Mouse (Mus musculus): ENCODE data around the gene Zfp626. TPM values are rescaled to one million over a fixed set of nuclear protein-coding genes. Genes with fewer than 3 reads are reported as not detected.
"Not testable (repeated sequence)": the region's sequence is repeated elsewhere in the genome, so short reads cannot be mapped to it uniquely, and the experiment has no call there.

The Zfp626 gene
- 1 to 10 TPM; 7.9 to 9.0 TPM for total RNA-seq (2021)
- long read RNA-seq, experiment 1, partial matches to known transcripts = 0 of 1 reads
- long read RNA-seq, experiment 1, other reads (novel, unspliced or antisense) = 1 of 1 reads
- long read RNA-seq, experiment 2 = 0 reads

DNA sequence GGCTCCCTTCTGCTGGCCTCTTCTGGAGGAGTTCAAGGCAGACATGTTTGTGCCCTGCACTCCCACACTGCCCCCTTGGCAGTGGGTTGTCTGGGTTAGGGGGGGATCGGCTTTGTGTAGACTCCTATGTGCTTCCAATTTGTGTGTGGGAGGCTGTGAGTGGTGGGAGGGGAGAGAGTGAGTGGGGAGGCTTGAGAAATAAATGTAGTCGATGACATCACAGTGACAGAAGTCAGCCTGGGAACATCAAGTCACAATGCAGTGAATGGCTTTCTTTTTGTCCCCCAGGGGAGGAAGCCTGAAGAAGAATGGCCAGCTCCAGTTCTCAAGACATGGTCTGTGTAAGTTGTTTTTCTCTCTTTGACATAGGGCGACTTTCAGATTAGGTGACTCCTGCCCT, at the start of gene Zfp626:
Gene Zfp626 (plus strand): TSS at position 301 of the 400 bp plus-strand sequence.
- DNase-seq (ENCODE audit: low spot score in 2 of 2) = not testable (repeated sequence)

DNA sequence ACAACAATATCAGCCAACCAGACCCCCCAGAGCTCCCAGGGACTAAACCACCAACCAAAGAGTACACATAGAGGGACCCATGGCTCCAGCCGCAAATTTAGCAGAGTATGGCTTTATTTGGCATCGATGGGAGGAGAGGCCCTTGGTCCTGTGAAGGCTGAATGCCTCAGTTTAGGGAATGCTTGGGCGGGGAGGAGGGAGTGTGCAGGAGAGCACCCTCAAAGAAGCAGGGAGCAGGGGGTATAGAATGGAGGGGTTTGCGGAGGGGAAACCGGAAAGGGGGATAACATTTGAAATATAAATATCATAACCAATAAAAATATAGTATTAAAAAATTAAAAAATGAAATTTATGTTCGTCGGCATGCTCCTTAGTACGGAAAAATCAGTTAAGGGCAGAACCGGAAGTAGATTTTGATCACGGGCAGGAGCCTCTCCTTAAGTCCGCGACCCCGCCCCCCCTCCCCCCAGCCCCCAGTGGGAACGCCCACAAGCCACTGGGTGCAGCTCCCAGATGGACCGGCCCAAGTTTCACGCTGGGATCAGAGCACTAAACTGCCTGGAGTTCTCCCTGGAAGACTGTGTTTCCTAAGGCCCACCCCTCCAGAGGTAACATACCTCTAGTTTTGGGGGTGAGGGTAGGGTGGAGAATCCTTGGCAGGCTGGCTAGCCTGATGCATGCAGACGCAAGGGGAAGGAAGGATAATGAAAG, 41.7 kb upstream of the Zfp626 start:
- DNase-seq (ENCODE audit: low spot score in 2 of 2) = no peak

DNA sequence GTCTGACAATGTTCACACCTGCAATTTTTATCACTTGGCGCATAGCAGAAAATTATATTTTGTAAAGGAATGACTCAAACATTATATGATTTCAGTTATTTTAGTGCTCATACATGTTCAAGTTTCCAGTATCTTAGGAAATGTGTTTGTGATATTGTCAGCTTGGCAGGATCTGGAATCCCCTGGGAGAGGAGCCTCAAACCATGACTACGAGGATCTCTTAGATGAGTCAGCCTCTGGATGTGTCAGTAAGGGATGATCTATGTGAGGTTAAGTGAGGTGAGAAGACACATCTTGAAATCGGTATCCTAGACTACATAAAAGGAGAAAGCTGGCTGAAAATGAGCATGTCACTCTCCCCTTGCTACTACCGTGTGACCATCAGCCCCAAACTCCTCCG, 17.7 kb upstream of the Zfp626 start:
- no peak for DNase-seq (ENCODE audit: low spot score in 2 of 2)

DNA sequence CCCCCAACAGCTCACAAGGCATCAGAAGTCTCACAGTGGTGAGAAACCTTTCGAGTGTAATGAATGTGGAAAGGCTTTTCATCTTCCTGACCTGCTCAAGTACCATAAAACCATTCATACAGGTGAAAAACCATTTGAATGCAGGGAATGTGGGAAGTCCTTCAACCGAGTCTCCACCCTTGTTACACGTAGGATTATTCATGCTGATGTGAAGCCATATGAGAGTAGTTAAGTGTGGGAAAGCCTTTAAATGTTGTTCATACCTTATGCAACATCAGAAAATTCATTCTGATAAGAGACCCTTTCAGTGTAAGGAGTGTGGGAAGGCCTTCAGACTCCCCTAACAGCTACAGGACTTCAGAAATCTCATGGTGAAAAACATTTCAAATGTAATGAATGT, 13.1 kb upstream of the Zfp626 start:
- DNase-seq (ENCODE audit: low spot score in 2 of 2) = not testable (repeated sequence)

DNA sequence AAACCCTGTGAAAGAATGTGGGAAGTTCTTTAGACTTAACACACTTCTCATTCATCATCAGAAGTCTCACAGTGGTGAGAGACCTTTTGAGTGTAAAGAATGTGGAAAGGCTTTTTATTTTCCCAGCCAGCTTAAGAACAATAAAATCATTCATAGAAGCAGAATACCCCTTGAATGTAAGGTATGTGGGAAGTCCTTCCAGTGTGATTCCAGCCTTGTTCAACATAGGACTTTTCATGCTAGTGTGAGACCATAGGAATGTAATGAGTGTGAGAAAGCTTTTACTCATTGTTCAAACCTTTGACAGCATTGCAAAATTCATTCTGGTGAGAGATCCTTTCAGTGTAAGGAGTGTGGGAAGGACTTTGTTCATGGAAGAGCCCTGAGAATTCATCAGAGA, 12.4 kb upstream of the Zfp626 start:
- DNase-seq (ENCODE audit: low spot score in 2 of 2) = no peak

DNA sequence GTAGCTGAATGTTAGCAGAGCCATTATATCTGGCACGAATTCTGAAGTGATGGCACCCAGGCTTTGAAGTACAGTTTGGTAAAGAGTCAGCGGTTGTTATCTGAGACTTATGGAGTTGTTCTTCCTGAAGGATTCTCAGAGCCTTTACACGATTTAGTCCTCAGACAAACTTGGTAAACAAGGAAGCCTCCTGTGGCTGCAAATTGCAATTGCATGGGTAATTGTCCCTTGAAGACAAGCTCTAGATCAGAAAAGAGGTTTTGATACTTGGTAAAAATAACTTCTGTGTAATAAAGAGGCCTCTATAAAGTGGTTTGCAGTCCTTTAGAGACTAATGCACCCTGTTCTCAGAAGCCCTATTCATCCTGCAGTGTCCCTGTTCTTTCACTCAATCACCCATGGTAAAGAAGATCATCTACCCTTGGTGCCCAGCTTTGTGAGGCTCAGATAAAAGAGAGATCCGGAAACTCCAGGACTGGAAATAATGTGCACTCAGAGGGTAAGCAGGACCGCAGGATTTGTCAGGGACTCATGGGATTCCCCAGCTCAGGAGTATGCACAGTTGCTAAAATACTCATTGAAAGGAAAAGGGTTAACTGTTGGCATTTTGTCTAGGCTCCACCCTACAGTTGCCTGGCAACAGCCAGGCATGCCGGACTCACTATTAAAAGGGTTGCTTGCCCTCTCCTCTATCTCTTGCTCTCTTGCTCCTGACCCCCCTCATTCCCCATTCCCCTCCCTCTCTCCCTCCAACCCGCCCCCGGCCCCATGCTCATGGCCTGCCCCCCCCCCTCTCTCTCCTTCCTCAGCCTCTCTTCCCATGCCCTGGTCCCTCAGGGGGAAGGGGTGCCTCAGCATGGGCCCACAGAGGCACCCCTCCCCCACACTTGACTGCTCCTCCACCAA, 8.8 kb upstream of the Zfp626 start:
- no peak for DNase-seq (ENCODE audit: low spot score in 2 of 2)

DNA sequence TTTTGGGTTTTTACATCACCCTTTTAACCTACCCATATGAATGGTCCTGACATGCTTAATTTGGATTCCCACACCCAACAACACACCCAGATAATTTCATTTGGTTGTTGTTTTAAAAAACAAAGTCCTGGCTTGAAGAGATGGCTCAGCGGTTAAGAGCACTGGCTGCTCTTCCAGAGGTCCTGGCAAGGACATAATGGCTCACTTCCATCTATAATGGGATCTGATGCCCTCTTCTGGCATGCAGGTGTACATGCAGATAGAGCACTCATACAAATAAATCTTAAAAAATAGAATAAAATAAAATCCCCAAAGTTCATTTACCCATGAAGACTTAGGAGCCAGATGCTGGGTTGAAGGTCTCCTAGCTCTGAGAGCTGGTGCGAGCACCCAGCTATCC, 5.9 kb upstream of the Zfp626 start:
- DNase-seq (ENCODE audit: low spot score in 2 of 2) = no peak

DNA sequence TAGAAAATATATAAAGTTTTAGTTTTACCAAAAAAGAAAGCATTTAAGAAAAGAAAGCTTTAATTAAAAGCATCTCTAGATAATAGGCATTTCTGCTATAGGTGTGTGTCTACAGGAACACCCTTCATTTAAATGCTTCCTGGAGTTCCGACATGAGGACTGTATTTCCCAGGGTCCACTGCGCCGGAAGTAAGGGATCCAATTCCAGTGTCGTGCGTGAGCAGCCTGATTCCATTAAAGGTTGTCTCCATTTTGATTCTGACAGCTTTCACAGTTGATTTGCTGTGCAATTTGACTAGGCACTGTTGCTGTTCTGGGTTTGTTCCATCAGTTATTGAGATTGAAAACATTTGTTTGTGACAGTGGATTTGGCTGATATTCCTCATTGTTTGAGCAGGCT, 4.0 kb upstream of the Zfp626 start:
- DNase-seq (ENCODE audit: low spot score in 2 of 2) = no peak

DNA sequence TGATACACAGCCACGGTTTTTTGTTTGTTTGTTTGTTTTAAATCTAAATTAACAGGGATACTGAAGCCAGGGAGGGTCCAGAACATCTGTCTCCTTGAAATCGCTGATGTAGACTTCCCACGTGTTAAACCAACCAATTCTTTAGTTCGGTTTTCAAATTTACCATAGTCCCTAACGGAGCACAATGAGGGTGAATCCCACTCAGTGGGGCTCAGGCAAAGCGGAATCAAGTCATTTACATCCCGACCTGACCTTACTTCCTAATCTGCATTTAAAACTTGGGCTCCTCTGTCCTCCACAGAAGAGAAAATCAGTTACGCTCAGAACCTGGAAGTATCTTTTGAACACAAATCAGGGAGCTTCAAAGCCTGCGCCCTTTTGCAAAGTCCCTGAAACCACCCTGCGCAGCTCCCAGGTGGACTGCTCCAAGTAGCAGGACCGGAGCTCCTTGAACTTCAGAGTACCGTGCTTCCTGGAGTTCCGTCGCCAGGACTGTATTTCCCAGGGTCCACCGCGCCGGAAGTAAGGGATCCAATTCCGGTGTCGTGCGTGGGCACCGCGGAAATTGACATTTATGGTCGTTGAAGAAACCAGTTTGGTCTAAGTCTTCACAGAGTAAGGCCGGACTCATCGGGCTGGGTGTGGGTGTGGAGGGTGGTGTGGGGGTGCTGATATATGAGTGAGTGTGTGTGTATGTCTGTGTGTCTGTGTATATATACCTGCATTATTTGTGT, 2.5 kb upstream of the Zfp626 start:
- DNase-seq (ENCODE audit: low spot score in 2 of 2) = peak; percentile 76 to 79

DNA sequence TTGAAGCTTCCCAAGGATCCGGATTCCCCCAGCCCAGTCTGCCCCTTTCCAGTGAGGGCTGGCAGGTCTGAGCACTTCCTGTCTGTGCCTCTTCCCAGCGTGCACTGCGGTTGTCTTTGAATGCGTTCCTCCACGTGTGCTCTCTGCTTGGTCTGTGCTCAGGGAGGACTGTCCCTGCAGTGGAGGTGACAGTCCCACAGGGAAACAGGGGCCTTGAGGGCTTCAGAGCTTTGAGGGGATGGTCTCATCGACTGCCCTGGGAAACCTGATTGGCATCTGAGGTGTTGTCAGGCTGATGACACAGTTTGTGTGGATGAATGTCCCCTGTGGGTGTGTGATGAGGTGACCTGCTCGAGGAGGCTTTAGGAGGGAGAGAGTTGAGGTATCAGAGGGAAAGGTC, 309 bp downstream of the Zfp626 start:
- DNase-seq (ENCODE audit: low spot score in 2 of 2) = not testable (repeated sequence)

DNA sequence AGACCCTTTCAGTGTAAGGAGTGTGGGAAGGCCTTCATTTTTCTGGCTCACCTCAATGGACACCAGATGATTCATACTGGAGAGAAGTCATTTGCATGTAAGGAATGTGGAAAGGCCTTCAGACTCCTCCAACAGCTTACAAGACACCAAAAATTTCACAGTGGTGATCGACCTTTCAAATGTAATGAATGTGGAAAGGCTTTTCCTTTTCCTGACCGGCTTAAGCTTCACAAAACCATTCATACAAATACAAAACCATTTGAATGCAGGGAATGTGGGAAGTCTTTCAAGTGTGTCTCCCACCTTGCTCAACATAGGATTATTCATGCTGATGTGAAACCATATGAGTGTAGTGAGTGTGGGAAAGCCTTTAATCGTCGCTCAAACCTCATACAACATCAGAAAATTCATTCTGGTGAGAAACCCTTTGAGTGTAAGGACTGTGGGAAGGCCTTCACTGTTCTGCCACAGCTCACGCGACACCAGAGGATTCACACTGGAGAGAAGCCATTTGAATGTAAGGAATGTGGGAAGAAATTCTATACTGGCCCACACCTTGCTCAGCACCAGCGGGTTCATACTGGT, 11.6 kb downstream of the Zfp626 start:
- no peak for DNase-seq (ENCODE audit: low spot score in 2 of 2)

DNA sequence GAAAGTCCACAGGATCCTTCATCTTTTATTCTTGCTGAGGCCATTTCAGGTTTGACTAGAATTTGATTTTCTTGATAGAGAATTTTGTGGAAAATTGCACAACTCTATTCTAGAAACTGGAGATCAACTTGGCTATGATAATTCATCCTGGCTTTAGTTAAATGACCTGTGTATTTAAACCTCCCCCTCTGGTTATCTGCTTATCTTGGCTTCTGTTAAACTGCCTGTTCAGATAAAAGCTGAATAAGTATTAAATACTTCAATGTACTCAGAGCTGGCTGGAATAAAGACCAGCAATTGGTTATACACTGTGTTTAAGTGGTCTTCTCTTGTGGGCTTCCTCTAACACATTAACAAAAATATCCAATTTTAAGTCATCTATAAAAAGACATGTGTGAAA, 15.6 kb downstream of the Zfp626 start:
- no peak for DNase-seq (ENCODE audit: low spot score in 2 of 2)

DNA sequence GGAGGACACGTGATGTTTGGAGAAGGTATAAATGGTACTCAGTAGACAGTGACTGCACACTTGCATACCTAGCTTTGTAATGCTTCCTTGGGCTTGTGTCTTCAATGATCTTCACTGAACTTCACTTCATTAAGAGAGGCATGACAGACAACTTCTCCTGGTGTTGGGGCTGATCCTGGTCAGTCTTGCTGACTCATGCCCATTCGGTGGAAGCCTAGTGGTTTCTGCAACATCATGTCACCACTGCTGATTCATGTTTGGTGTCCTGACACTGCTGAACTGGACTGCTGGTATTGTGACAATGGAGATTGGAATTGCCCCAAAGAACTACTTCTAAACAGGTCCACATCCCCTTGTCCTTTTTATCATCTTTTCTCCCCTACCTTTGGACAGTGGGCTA, 27.1 kb downstream of the Zfp626 start:
- DNase-seq (ENCODE audit: low spot score in 2 of 2) = no peak

DNA sequence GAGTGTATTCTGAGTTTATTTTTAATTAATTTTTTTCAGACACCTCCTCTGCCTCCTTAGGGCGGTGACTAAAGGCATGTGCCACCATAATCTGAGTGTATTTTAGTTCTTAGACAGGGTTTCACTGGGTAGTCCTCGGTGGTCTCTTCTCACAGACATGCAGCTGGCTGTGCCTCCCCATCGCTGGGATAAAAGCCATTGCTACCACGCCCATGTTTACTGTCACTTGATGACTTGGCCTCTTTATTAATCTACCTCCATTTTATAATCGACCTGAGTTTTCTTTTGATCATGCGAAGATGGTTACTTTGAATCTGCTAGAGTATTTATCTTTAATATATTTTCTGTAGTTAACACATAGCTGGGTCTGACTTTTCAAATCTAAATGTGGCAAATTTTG, 30.9 kb downstream of the Zfp626 start:
- no peak for DNase-seq (ENCODE audit: low spot score in 2 of 2)

DNA sequence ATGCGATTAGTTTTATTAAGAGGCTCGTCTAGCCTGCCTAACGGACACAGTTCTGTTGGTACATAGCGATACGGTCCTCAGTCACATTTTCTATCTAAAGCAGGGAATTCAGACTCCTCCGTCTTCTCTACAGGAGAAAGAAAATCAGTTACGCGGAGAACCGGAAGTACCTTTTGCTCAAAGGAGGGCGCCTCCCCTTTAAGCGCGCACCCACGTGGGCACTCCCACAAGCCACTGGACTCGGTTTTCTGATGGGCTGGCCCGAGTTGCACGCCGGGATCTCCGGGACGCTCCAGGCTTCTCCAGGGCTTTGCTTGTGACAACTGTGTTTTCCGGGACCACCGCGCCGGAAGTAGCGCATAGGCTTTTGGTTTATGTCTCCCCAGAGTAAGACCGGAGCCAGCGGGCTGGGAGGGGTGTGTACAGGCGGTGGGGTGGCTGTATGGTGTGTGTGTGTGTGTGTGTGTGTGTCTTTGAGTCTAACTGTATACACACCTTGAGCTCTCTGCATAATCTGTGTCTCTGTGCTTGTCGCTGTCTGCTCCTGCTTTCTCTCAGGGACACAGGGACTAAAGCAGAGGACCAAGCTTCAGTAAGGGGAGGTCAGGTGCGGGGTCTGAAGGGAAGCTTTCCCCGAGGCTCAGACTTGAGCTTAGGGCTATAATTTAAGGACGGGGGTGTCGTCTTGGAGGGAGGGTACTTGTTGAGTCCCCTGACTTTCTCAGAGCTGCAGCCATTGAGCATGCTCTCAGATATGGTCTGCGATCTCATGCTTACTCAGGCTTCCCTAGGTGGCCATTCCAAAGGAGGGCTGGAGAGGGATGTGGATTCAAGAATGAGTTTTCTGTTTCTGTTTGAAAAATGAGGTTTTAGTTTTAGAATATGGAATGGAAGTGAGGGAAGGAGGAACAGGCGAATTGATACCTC, 31.6 kb downstream of the Zfp626 start, which contains the start of gene Zfp59:
Gene Zfp59 (plus strand): TSS at position 285 of the 927 bp plus-strand sequence.
- DNase-seq (ENCODE audit: low spot score in 2 of 2) = peak; percentile 71 to 79

DNA sequence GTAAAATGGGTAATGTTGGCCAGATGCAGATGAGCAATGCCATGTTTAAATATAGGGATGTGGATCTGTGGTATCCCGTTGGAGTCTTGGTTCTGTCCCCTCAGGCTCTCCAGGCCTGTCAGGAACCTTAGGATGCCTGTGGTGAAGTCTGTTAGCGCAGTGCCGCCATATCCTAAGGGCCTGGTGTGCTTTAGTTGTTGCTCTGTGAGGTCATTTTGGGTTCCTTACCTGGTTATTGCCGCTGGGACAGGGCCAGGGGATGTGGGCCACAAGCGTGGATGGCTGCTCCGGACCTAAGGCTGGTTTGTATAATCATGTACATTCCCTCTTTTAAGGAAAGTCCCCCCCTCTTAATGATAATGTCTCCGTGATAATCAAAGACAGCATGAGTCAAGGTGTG, 32.6 kb downstream of the Zfp626 start:
- no peak for DNase-seq (ENCODE audit: low spot score in 2 of 2)

DNA sequence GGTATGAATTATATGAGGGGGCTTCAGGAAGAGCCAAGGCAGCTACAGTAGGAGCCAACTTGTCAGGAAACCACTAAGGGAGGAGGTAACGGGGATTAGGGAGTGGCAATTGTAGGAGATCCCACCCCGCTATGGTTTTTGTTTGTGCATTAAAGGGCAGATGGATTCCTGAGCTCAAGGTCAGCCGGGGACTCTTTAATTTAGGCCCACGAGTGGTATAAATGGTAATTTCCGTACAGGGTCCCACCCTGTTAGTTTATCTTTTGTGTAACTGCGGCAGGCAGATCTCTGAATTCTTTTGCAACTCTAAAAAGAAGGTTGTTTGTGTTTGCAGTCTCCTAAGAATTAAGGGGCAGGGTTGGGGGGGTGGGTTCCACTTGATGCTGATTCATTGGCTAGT, 33.1 kb downstream of the Zfp626 start:
- no peak for DNase-seq (ENCODE audit: low spot score in 2 of 2)

DNA sequence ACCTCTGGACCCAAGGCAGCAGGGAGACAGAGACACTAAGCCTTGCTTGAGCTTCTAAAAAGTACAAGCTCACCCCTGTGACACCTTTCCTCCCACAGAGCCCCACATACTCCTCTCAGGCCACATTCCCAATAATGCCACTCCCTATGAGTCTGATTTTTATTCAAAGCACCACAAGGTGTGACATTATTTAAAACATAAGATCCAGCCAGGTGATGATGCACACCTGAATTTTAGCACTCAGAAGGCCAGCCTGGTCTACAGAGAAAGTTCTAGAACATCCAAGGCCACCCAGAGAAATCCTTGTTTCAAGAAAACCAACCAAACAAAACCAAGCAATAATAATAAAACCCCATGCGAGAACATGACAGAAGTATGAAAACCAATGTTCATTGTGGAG, 50.2 kb downstream of the Zfp626 start, which contains the start of gene Zfp607a:
Gene Zfp607a (plus strand): TSS at position 301 of the 400 bp plus-strand sequence.
- no peak for DNase-seq (ENCODE audit: low spot score in 2 of 2)

DNA sequence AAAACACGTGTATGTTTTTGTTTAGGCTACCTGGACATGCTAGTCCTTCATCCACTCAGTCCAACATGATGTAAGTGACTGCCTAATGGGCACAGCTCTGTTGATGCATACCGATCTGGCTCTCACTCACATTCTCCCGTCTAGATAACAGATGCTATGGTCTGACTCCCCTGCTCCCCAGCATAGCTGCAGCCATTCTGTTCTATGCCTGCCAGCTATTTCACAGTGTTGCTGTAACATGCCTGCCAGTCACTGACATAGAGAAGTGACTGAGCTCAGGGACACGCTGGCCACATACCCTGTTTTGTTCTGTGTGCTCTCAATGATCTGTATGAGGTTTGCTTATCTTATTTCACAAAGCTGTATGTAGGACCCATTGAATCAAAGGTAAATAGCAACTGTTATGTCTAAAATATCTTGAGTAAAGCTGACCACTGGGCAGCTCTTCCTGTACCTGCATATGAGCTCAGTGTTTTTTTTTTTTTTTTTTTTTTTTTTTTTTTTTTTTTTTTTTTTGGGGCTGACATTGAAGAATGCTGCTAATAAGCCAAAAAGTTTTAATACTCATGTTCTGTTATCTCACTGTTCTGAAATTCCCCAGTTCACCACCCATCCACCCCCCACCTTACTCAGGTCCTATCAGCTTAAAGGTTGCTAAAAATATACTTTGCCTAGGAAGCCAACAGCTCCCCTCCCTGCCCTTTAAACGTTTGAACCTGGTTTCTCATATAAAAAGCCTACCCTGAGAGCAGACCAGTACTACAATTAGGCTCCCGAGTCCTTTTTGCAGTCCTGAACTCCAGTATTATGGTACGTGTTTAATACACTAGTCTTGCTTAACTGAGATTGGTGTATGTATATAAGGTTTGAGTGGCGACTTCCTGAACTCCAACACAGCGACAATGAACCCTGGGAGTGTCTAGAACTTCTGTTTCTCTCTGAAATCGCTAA, 52.6 kb downstream of the Zfp626 start:
- no peak for DNase-seq (ENCODE audit: low spot score in 2 of 2)
